Mouse (Mus musculus): Measurements from ENCODE around the gene Flad1.
"Not testable (repeated sequence)": the region's sequence is repeated elsewhere in the genome, so short reads cannot be mapped to it uniquely, and the experiment has no call there.

GRCm38 (mm10) chr3:89429021-89429420 lies 17.4 kb upstream of the Flad1 start:
- TF ChIP-seq CTCF, EP300 (IDR thresholded peaks at IDR 0.05; ENCODE audit: low read depth): not testable (repeated sequence)

Data from heart, postnatal 0 days (tissue).